Mouse (Mus musculus) limb, embryonic 11.5 days (tissue): ENCODE results near the gene Rab11fip3. TPM values are rescaled to one million over a fixed set of nuclear protein-coding genes. Genes with fewer than 3 reads are reported as not detected.
A peak's percentile ranks its signal among the peaks of the same experiment; 100 is the strongest.

Experiments
- ATAC-seq: fragments of 200-750 bp; cut with Nextera tagmentation; 2 replicates; pipeline ENCODE4 v1.8.0; 2017; ENCODE audit warnings: low read depth; ENCODE audit not compliant: insufficient number of reproducible peaks, low FRiP score, low TSS enrichment
- DNase-seq: peaks from one replicate; pipeline ENCODE4 v3.0.0-alpha.2; 2015; ENCODE audit warnings: low spot score
- H3K27ac ChIP-seq: fragments of 300-500 bp; sonication (generic); replicated peaks from 2 replicates; pipeline ENCODE4 v1.5.1; 2014; ENCODE audit warnings: low read depth, mild to moderate bottlenecking, low read length
- H3K27me3 ChIP-seq: fragments of 300-500 bp; sonication (generic); 2 replicates; pipeline ENCODE4 v1.6.1; 2014; ENCODE audit warnings: mild to moderate bottlenecking, low read length, mixed read lengths; ENCODE audit not compliant: control insufficient read depth, insufficient read depth
- H3K36me3 ChIP-seq: fragments of 300-500 bp; sonication (generic); 2 replicates; pipeline ENCODE4 v1.6.1; 2014; ENCODE audit warnings: mild to moderate bottlenecking, low read length, moderate library complexity, mixed read lengths; ENCODE audit not compliant: control insufficient read depth, insufficient read depth
- H3K4me1 ChIP-seq: fragments of 300-500 bp; sonication (generic); 2 replicates; pipeline ENCODE4 v1.6.1; 2014; ENCODE audit warnings: low read length, mixed read lengths; ENCODE audit not compliant: control insufficient read depth, insufficient read depth
- H3K4me2 ChIP-seq: fragments of 300-500 bp; sonication (generic); 2 replicates; pipeline ENCODE4 v1.6.1; 2014; ENCODE audit warnings: low read depth, mild to moderate bottlenecking, moderate library complexity; ENCODE audit not compliant: severe bottlenecking
- H3K4me3 ChIP-seq: fragments of 300-500 bp; sonication (generic); 2 replicates; pipeline ENCODE4 v1.5.1; 2014; ENCODE audit warnings: low read depth, low read length
- H3K9ac ChIP-seq: fragments of 300-500 bp; sonication (generic); 2 replicates; pipeline ENCODE4 v1.6.1; 2014; ENCODE audit warnings: mild to moderate bottlenecking, low read length
- H3K9me3 ChIP-seq: fragments of 300-500 bp; sonication (generic); 2 replicates; pipeline ENCODE4 v1.6.1; 2016; ENCODE audit warnings: low read length; ENCODE audit not compliant: control insufficient read depth
- WGBS: fragments of 180-500 bp; shearing (Covaris S2); extraction: QIAGEN DNeasy Blood & Tissue Kit; methylation state at CpG from one replicate; pipeline ENCODE4 v1.1.7; 2014; 5-methylcytosine and 5-hydroxymethylcytosine counted together
- polyA plus RNA-seq: library from polyadenylated mRNA; unstranded; fragments of >200 nt; fragmentation: Nextera tagmentation; extraction: Ambion mirVana; gene quantifications from 2 replicates; pipeline ENCODE4 v1.2.1, GENCODE M21; 2014

Rab11fip3 gene
- polyA plus RNA-seq, 1 experiment from 2014 or later, result 15.9 TPM

DNA sequence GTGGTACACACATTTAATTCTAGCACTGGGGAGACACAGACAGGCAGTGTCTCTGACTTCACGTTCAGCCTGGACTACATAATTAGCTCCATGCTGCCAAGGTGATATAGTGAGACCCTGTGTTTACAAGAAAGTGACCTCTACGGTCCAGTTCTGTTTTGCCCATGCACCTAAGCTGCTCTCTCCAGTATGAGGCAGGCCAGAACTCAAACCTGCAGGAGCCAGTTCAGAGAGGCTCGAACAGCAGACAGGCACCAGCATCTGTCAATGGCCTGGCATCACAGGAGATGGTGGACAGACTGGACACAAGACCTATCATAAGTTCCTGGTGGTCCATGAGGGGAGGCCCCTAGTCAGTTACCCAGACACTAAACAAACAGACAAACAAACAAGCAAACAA is 51.0 kb downstream of the Rab11fip3 start:
- 65% methylated on average over 3 of the region's 3 CpGs for WGBS
- H3K36me3 ChIP-seq, result peaks cover 3% of the 10 kb centered on the region; the same call in 1 of the 2 replicates
- no peaks in the 10 kb centered on the region for H3K4me1 ChIP-seq
- H3K4me2 ChIP-seq, result no peak overlapping the region
- H3K27ac ChIP-seq, result no peak overlapping the region
- ATAC-seq (no peak), DNase-seq (no peak)
- no peaks in the 10 kb centered on the region for H3K9me3 ChIP-seq
- no peaks in the 10 kb centered on the region for H3K27me3 ChIP-seq
- H3K9ac ChIP-seq, result no peak overlapping the region
- H3K4me3 ChIP-seq, result no peak overlapping the region

DNA sequence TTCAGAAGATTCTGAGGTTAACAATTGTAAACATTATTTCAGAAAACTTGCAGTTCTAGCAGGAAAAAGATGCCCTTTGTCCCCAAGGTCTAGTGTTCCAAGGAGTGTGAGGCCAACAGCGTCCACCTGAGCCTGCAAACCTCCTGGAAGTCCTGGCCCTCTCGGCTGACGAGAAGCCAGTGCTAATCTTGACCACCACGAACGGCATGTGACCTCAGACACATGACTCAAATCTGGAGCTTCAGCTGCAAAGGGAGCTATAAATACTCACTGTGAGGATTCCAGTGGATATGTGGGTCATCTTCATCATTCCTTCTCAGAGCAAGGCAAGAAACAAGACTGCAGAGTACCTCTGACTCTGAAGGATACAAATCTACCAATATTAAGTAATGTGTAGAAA is 51.4 kb downstream of the Rab11fip3 start:
- Histone ChIP-seq H3K27me3 (no peaks in the 10 kb centered on the region), H3K36me3 (peaks cover 3% of the 10 kb centered on the region; the same call in 1 of the 2 replicates), H3K27ac (no peak overlapping the region), H3K9me3 (no peaks in the 10 kb centered on the region), H3K4me3 (no peak overlapping the region), H3K4me1 (no peaks in the 10 kb centered on the region), H3K4me2 (no peak overlapping the region), H3K9ac (no peak overlapping the region)
- ATAC-seq, result no peak
- DNase-seq, result no peak
- 85% methylated on average over 5 of the region's 5 CpGs for WGBS

GRCm38 (mm10) chr17:26017021-26017420 is 52.3 kb downstream of the Rab11fip3 start:
- no peak overlapping the region for H3K4me3 ChIP-seq
- H3K27me3 ChIP-seq, result no peaks in the 10 kb centered on the region
- no peaks in the 10 kb centered on the region for H3K4me1 ChIP-seq
- no peak overlapping the region for H3K9ac ChIP-seq
- peaks cover 3% of the 10 kb centered on the region; the same call in 1 of the 2 replicates for H3K36me3 ChIP-seq
- no peak overlapping the region for H3K4me2 ChIP-seq
- 81% methylated on average over 3 of the region's 3 CpGs for WGBS
- H3K27ac ChIP-seq, result no peak overlapping the region
- ATAC-seq (no peak), DNase-seq (no peak)
- H3K9me3 ChIP-seq, result no peaks in the 10 kb centered on the region

DNA sequence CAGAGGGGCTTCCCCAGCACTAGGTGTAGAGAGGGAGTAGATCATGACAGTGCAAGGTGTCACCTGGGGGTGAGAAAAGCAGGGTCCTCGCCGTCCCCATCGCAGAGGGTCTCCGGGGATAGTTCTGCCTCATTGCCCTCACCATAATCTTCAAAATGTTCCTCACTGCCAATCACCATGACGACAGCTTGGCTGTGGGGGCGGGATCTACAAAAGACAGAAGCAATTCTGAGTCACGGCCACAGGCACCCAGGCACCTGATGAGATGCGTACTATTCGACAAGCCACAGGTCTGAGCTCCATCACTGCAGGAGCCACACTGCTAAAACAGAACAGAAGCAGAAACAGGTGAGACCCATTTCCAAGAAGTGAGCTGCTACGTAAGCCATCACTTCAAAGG is 55.6 kb downstream of the Rab11fip3 start:
- Histone ChIP-seq H3K36me3 (peaks cover 3% of the 10 kb centered on the region; the same call in 1 of the 2 replicates), H3K4me3 (no peak overlapping the region), H3K4me2 (no peak overlapping the region), H3K27me3 (no peaks in the 10 kb centered on the region), H3K9ac (no peak overlapping the region), H3K27ac (no peak overlapping the region), H3K9me3 (no peaks in the 10 kb centered on the region), H3K4me1 (no peaks in the 10 kb centered on the region)
- DNase-seq, result no peak
- ATAC-seq, result no peak
- WGBS, result 93% methylated on average over 10 of the region's 10 CpGs

DNA sequence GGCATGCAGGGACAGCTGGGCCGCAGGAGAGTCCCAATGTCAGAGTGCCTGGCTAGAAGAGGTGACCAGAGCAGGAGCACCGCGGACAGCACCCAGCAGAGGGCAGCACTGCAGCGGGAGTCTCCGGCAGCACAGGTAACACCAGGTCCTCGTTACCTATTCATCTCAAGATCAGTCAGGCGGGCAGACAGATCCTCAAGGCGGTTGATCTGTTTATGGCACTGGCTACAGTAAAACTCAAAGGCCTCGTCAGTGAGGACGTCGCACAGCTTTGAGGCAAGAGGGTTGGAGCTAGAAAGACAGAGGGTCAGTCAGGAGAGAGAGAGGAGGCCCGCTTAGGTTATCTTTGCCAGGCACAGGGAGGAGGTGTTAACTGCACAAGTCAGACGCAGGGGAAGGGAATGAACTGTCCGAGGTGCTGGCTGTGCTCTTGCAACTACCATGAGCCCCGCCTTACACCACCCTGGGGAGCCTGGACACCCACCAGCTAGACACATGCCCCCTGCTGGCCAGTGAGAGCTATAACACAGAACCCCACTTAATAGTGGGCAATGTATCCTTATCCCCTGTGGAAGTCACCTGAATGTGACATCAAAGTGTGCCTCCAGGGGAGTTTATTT is 57.4 kb downstream of the Rab11fip3 start:
- Histone ChIP-seq H3K4me1 (no peaks in the 10 kb centered on the region), H3K36me3 (peaks cover 5% of the 10 kb centered on the region; the same call in 1 of the 2 replicates), H3K4me3 (no peak overlapping the region), H3K9ac (no peak overlapping the region), H3K27me3 (no peaks in the 10 kb centered on the region), H3K27ac (no peak overlapping the region), H3K4me2 (no peak overlapping the region; the same call in 1 of the 2 replicates), H3K9me3 (no peaks in the 10 kb centered on the region)
- ATAC-seq, result peak; percentile 77; the same call in 1 of the 2 replicates
- DNase-seq, result peak; percentile 83
- 3% methylated on average over 15 of the region's 15 CpGs for WGBS

DNA sequence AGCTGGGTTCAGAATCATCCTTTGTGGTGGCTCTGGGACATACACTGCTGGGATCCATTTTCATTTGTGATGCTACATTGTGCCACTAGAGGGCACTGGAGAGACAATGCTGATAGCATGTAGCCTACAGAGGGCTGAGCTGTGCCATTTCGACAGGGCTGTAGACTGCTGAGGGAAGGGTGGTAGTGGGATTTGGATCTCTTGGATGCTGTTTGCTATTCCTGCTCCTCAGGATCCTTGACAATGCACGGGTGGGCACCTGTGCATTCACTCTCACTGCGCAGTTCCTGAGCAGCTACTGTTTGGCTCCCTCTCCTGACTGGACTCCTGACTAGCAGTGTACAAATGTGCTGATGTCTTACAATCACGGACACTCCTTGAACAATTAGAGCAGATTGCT is 59.8 kb downstream of the Rab11fip3 start:
- 34% methylated on average over 4 of the region's 4 CpGs for WGBS
- H3K4me1 ChIP-seq, result no peaks in the 10 kb centered on the region
- H3K27me3 ChIP-seq, result no peaks in the 10 kb centered on the region
- H3K9me3 ChIP-seq, result no peaks in the 10 kb centered on the region
- no peak overlapping the region for H3K27ac ChIP-seq
- no peak overlapping the region for H3K4me3 ChIP-seq
- no peak for ATAC-seq
- peaks cover 5% of the 10 kb centered on the region; the same call in 1 of the 2 replicates for H3K36me3 ChIP-seq
- H3K9ac ChIP-seq, result no peak overlapping the region
- peak; percentile 87 for DNase-seq
- no peak overlapping the region for H3K4me2 ChIP-seq

GRCm38 (mm10) chr17:26008787-26009186 is 60.6 kb downstream of the Rab11fip3 start:
- H3K27ac ChIP-seq, result no peak overlapping the region
- ATAC-seq, result no peak
- 86% methylated on average over 7 of the region's 7 CpGs for WGBS
- H3K4me1 ChIP-seq, result no peaks in the 10 kb centered on the region
- no peak overlapping the region for H3K9ac ChIP-seq
- H3K36me3 ChIP-seq, result peaks cover 7% of the 10 kb centered on the region
- no peaks in the 10 kb centered on the region for H3K27me3 ChIP-seq
- no peaks in the 10 kb centered on the region for H3K9me3 ChIP-seq
- H3K4me2 ChIP-seq, result no peak overlapping the region
- no peak for DNase-seq
- H3K4me3 ChIP-seq, result no peak overlapping the region

DNA sequence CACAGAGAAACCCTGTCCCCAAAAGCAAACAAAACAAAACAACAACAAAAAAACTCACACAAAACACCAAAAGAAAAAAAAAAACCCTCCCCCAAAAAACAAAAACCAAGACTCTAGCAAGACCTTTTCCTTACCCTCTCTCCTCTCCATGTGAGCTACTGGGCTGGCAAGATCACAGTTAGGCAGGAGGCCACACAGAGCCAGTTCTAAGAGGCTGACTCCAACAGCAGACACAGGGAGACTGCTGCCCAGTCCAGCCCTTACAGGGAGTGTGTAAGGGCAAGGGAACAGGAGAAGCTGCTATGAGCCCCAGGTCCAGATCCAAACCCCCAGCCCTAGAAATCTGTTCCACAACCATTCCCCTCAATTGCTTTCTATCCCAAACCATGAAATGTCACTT is 61.0 kb downstream of the Rab11fip3 start:
- H3K36me3 ChIP-seq, result peaks cover 5% of the 10 kb centered on the region; the same call in 1 of the 2 replicates
- no peak overlapping the region for H3K4me3 ChIP-seq

GRCm38 (mm10) chr17:26007646-26008045 is 61.7 kb downstream of the Rab11fip3 start:
- Histone ChIP-seq H3K4me1 (no peaks in the 10 kb centered on the region), H3K27ac (no peak overlapping the region), H3K4me2 (no peak overlapping the region), H3K27me3 (no peaks in the 10 kb centered on the region), H3K9me3 (no peaks in the 10 kb centered on the region), H3K9ac (no peak overlapping the region), H3K4me3 (no peak overlapping the region), H3K36me3 (peaks cover 5% of the 10 kb centered on the region; the same call in 1 of the 2 replicates)
- WGBS, result 72% methylated on average over 2 of the region's 2 CpGs
- ATAC-seq (no peak), DNase-seq (no peak)

More for the DNA sequence above, 61.0 kb downstream of the Rab11fip3 start:
- Histone ChIP-seq H3K9ac (no peak overlapping the region), H3K27me3 (no peaks in the 10 kb centered on the region), H3K9me3 (no peaks in the 10 kb centered on the region), H3K4me1 (no peaks in the 10 kb centered on the region), H3K27ac (no peak overlapping the region), H3K4me2 (no peak overlapping the region)
- DNase-seq (no peak), ATAC-seq (no peak)
